ENCODE assay signal across 14 mouse cellular contexts in genomic region chr2:91098156-91098555, GRCm38 (mm10). TPM values are rescaled to one million over a fixed set of nuclear protein-coding genes. Genes with fewer than 3 reads are reported as not detected.
DNase-seq lines count a peak whose midpoint lies in the region; ATAC-seq and TF ChIP-seq lines count a peak whose summit lies in the region.
"Had no signal": no experiment of that assay in that cellular context is flagged by ENCODE, and none has a peak within 500 bp of the region (broad histone marks: within the 10 kb centered on the region; RNA-seq: fewer than 3 reads in every experiment).

No protein-coding gene starts in this region.

- TF ChIP-seq CTCF in liver, adult 2 months (IDR thresholded peaks at IDR 0.05; ENCODE audit: low read depth, low read length): no peak
- no peak for TF ChIP-seq CTCF in bone marrow, adult 2 months (IDR thresholded peaks at IDR 0.05; ENCODE audit: control insufficient read depth, insufficient read depth, low read length)
- no peak for TF ChIP-seq CTCF in liver, embryonic 14.5 days (IDR thresholded peaks at IDR 0.05; ENCODE audit: low read depth)
- TF ChIP-seq CTCF in hindbrain, postnatal 0 days (IDR thresholded peaks at IDR 0.05; ENCODE audit: low read depth): no peak

- 28% methylated on average over 2 of the region's 2 CpGs for WGBS in liver, adult 2 months
- 20% methylated on average over 2 of the region's 2 CpGs for WGBS in bone marrow, adult 2 months
- WGBS in liver, embryonic 14.5 days (ENCODE audit: insufficient replicate concordance): 35% methylated on average over 2 of the region's 2 CpGs
- 78% methylated on average over 2 of the region's 2 CpGs for WGBS in hindbrain, postnatal 0 days

- H3K79me2 ChIP-seq in liver, adult 2 months (ENCODE audit: control insufficient read depth, insufficient read depth, low read length): no peaks in the 10 kb centered on the region

- no peak for TF ChIP-seq POLR2A in liver, adult 2 months (IDR thresholded peaks at IDR 0.05; ENCODE audit: extremely low read depth, insufficient read depth, low read length)
- no peak for TF ChIP-seq POLR2A in bone marrow, adult 2 months (IDR thresholded peaks at IDR 0.05; ENCODE audit: borderline replicate concordance, control insufficient read depth, low read depth, low read length)

- DNase-seq in liver, adult 2 months (ENCODE audit: extremely low read depth, low read depth, low spot score): peak; percentile 23
- DNase-seq in liver: no peak
- no peak for DNase-seq in liver, embryonic 14.5 days (ENCODE audit: low read depth in 3 of 3, low spot score in 3 of 3)
- DNase-seq in kidney, adult 11 months: no peak
- DNase-seq in hindbrain, postnatal 0 days (ENCODE audit: low spot score): no peak
- DNase-seq: gastrocnemius, postnatal 14 days; kidney, postnatal 10 days; layer of hippocampus, postnatal 36 days; midbrain, embryonic 14.5 days had no signal

- 0 out of 2 replicates have a peak overlapping the region, but pooled peaks have one; percentile 10 for H3K9ac ChIP-seq in liver, adult 2 months (ENCODE audit: low read depth, low read length)
- no peak overlapping the region for H3K9ac ChIP-seq in liver, embryonic 14.5 days (replicated peaks)
- H3K9ac ChIP-seq in hindbrain, postnatal 0 days (replicated peaks; ENCODE audit: low read length): no peak overlapping the region
- H3K9ac ChIP-seq: heart, embryonic 15.5 days; limb, embryonic 12.5 days; neural tube, embryonic 13.5 days had no signal

- no peak for ATAC-seq in liver, embryonic 14.5 days (ENCODE audit: insufficient read depth)
- ATAC-seq in hindbrain, postnatal 0 days: no peak

- no peaks in the 10 kb centered on the region for H3K27me3 ChIP-seq in liver, adult 2 months (ENCODE audit: control insufficient read depth, insufficient read depth, low read length)
- no peaks in the 10 kb centered on the region for H3K27me3 ChIP-seq in liver, embryonic 14.5 days (ENCODE audit: control insufficient read depth, insufficient read depth, low read length)
- H3K27me3 ChIP-seq in megakaryocyte, embryonic 14.5 days (replicated peaks): no peaks in the 10 kb centered on the region
- no peaks in the 10 kb centered on the region for H3K27me3 ChIP-seq in hindbrain, postnatal 0 days (ENCODE audit: insufficient read depth, low read length)
- H3K27me3 ChIP-seq: heart, embryonic 15.5 days; limb, embryonic 12.5 days; neural tube, embryonic 13.5 days had no signal

- H3K9me3 ChIP-seq in liver, embryonic 14.5 days (ENCODE audit: control insufficient read depth, low read length): no peaks in the 10 kb centered on the region
- H3K9me3 ChIP-seq in megakaryocyte, embryonic 14.5 days: no peaks in the 10 kb centered on the region
- H3K9me3 ChIP-seq in hindbrain, postnatal 0 days (ENCODE audit: low read length): no peaks in the 10 kb centered on the region
- H3K9me3 ChIP-seq: heart, embryonic 15.5 days; limb, embryonic 12.5 days; neural tube, embryonic 13.5 days had no signal

- H3K27ac ChIP-seq in liver, adult 2 months (replicated peaks; ENCODE audit: insufficient read depth, low read depth, low read length): 0 out of 2 replicates have a peak overlapping the region, but pooled peaks have one; percentile 1
- H3K27ac ChIP-seq in bone marrow, adult 2 months (ENCODE audit: control insufficient read depth, insufficient read depth, low read depth, low read length, poor library complexity): peak overlapping the region; percentile 95
- no peak overlapping the region for H3K27ac ChIP-seq in liver, embryonic 14.5 days
- H3K27ac ChIP-seq in hindbrain, postnatal 0 days: no peak overlapping the region
- H3K27ac ChIP-seq: heart, embryonic 15.5 days; limb, embryonic 12.5 days; neural tube, embryonic 13.5 days had no signal

- H3K4me1 ChIP-seq in liver, adult 2 months (ENCODE audit: control insufficient read depth, insufficient read depth, low read length): no peaks in the 10 kb centered on the region
- H3K4me1 ChIP-seq in bone marrow, adult 2 months (ENCODE audit: control insufficient read depth, insufficient read depth, low read length): peaks cover 3% of the 10 kb centered on the region
- H3K4me1 ChIP-seq in liver, embryonic 14.5 days (replicated peaks; ENCODE audit: control insufficient read depth in 2 of 2, insufficient read depth in 2 of 2, low read length in 1 of 2): peaks cover 0 to 13% of the 10 kb centered on the region in 2 experiments; a peak in 3 of 4 replicates
- peaks cover 85% of the 10 kb centered on the region for H3K4me1 ChIP-seq in megakaryocyte, embryonic 14.5 days
- no peaks in the 10 kb centered on the region for H3K4me1 ChIP-seq in hindbrain, postnatal 0 days (ENCODE audit: insufficient read depth, low read length)
- H3K4me1 ChIP-seq: limb, embryonic 12.5 days; neural tube, embryonic 13.5 days had no signal

- no peak for TF ChIP-seq EP300 in liver, embryonic 14.5 days (IDR thresholded peaks at IDR 0.05; ENCODE audit: low read depth)

- H3K36me3 ChIP-seq in liver, adult 2 months (ENCODE audit: control insufficient read depth, insufficient read depth, low read length): no peaks in the 10 kb centered on the region
- H3K36me3 ChIP-seq in liver, embryonic 14.5 days (replicated peaks; ENCODE audit: control insufficient read depth, insufficient read depth, low read depth): no peaks in the 10 kb centered on the region; the same call in 1 of the 2 replicates
- H3K36me3 ChIP-seq in megakaryocyte, embryonic 14.5 days (replicated peaks; ENCODE audit: low read length): peaks cover 34% of the 10 kb centered on the region
- no peaks in the 10 kb centered on the region for H3K36me3 ChIP-seq in hindbrain, postnatal 0 days (ENCODE audit: insufficient read depth, low read length)
- H3K36me3 ChIP-seq: heart, embryonic 15.5 days; limb, embryonic 12.5 days; neural tube, embryonic 13.5 days had no signal

- H3K4me2 ChIP-seq in liver, embryonic 14.5 days (ENCODE audit: low read depth): peak overlapping the region; percentile 24; the same call in 1 of the 2 replicates
- no peak overlapping the region for H3K4me2 ChIP-seq in hindbrain, postnatal 0 days (ENCODE audit: low read depth, low read length)
- H3K4me2 ChIP-seq: heart, embryonic 15.5 days; limb, embryonic 12.5 days; neural tube, embryonic 13.5 days had no signal

- no peak overlapping the region for H3K4me3 ChIP-seq in liver, adult 2 months (ENCODE audit: insufficient read depth, low read depth, low read length)
- H3K4me3 ChIP-seq in bone marrow, adult 2 months (replicated peaks; ENCODE audit: control insufficient read depth, low read depth, low read length): peak overlapping the region; percentile 78
- peak overlapping the region; percentile 21 to 25 for H3K4me3 ChIP-seq in liver, embryonic 14.5 days (ENCODE audit: insufficient read depth in 1 of 2, low read depth in 2 of 2, low read length in 2 of 2)
- H3K4me3 ChIP-seq in megakaryocyte, embryonic 14.5 days (replicated peaks): peak overlapping the region; percentile 87
- H3K4me3 ChIP-seq in hindbrain, postnatal 0 days (ENCODE audit: low read length): no peak overlapping the region
- H3K4me3 ChIP-seq: heart, embryonic 15.5 days; limb, embryonic 12.5 days; neural tube, embryonic 13.5 days had no signal

RNA-seq across cellular contexts. Expression of gene Spi1, which starts 16.0 kb away (rescaled TPM):
- total RNA-seq in liver, adult 2 months (2014; rRNA removed): 3.7 and 4.8 TPM in 2 replicates
- 9.5 and 16.5 TPM in 2 replicates for polyA plus RNA-seq in liver, adult 2 months (2012; rRNA removed)
- 28.0 and 65.7 TPM in 2 replicates for polyA plus RNA-seq in bone marrow, adult 2 months (2011; ENCODE audit: insufficient read depth, insufficient read length, low replicate concordance, missing spikeins)
- 13.3 and 20.5 TPM in 2 replicates for polyA plus RNA-seq in liver, embryonic 14.5 days (2012; rRNA removed)
- polyA plus RNA-seq in liver, embryonic 14.5 days (2014; fragmentation: Nextera tagmentation; extraction: Ambion mirVana): 12.4 and 15.6 TPM in 2 replicates
- polyA plus RNA-seq in megakaryocyte, embryonic 14.5 days (2012; ENCODE audit: insufficient read depth, low replicate concordance): 24.1 and 123 TPM in 2 replicates
- 3.0 and 8.5 TPM in 2 replicates for total RNA-seq in hindbrain, postnatal 0 days (2014; rRNA removed)
- 4.5 and 4.9 TPM in 2 replicates for polyA plus RNA-seq in hindbrain, postnatal 0 days (2015; fragmentation: Nextera tagmentation; extraction: Ambion mirVana)

RNA-seq across cellular contexts. Expression of gene Mybpc3, which starts 19.8 kb away (rescaled TPM):
- 0.07 TPM in 1 of 2 replicates, not detected in the other for total RNA-seq in liver, adult 2 months (2014; rRNA removed)
- polyA plus RNA-seq in liver, adult 2 months (2012; rRNA removed): 0.01 and 0.04 TPM in 2 replicates
- 0.54 and 1.1 TPM in 2 replicates for polyA plus RNA-seq in bone marrow, adult 2 months (2011; ENCODE audit: insufficient read depth, insufficient read length, low replicate concordance, missing spikeins)
- 0.03 and 0.04 TPM in 2 replicates for polyA plus RNA-seq in liver, embryonic 14.5 days (2012; rRNA removed)
- not detected in 2 replicates for polyA plus RNA-seq in liver, embryonic 14.5 days (2014; fragmentation: Nextera tagmentation; extraction: Ambion mirVana)
- polyA plus RNA-seq in megakaryocyte, embryonic 14.5 days (2012; ENCODE audit: insufficient read depth, low replicate concordance): 0.20 TPM in 1 of 2 replicates, not detected in the other
- total RNA-seq in hindbrain, postnatal 0 days (2014; rRNA removed): 0.25 and 0.37 TPM in 2 replicates
- polyA plus RNA-seq in hindbrain, postnatal 0 days (2015; fragmentation: Nextera tagmentation; extraction: Ambion mirVana): 0.13 and 0.23 TPM in 2 replicates
- polyA plus RNA-seq: midbrain, embryonic 14.5 days had no signal

RNA-seq across cellular contexts. Expression of gene Slc39a13, which starts 27.9 kb away (rescaled TPM):
- 4.3 and 6.8 TPM in 2 replicates for total RNA-seq in liver, adult 2 months (2014; rRNA removed)
- polyA plus RNA-seq in liver, adult 2 months (2012; rRNA removed): 13.1 and 17.5 TPM in 2 replicates
- 6.8 and 15.6 TPM in 2 replicates for polyA plus RNA-seq in bone marrow, adult 2 months (2011; ENCODE audit: insufficient read depth, insufficient read length, low replicate concordance, missing spikeins)
- 11.1 and 11.2 TPM in 2 replicates for polyA plus RNA-seq in liver, embryonic 14.5 days (2012; rRNA removed)
- 8.1 and 8.4 TPM in 2 replicates for polyA plus RNA-seq in liver, embryonic 14.5 days (2014; fragmentation: Nextera tagmentation; extraction: Ambion mirVana)
- polyA plus RNA-seq in megakaryocyte, embryonic 14.5 days (2012; ENCODE audit: insufficient read depth, low replicate concordance): 28.0 and 30.3 TPM in 2 replicates
- 37.1 and 42.7 TPM in 2 replicates for total RNA-seq in hindbrain, postnatal 0 days (2014; rRNA removed)
- 22.6 and 24.4 TPM in 2 replicates for polyA plus RNA-seq in hindbrain, postnatal 0 days (2015; fragmentation: Nextera tagmentation; extraction: Ambion mirVana)

RNA-seq across cellular contexts. Expression of gene Psmc3, which starts 44.3 kb away (rescaled TPM):
- 147 and 190 TPM in 2 replicates for total RNA-seq in liver, adult 2 months (2014; rRNA removed)
- 69.4 and 71.4 TPM in 2 replicates for polyA plus RNA-seq in liver, adult 2 months (2012; rRNA removed)
- 264 and 333 TPM in 2 replicates for polyA plus RNA-seq in bone marrow, adult 2 months (2011; ENCODE audit: insufficient read depth, insufficient read length, low replicate concordance, missing spikeins)
- polyA plus RNA-seq in liver, embryonic 14.5 days (2012; rRNA removed): 77.7 and 126 TPM in 2 replicates
- 174 and 186 TPM in 2 replicates for polyA plus RNA-seq in liver, embryonic 14.5 days (2014; fragmentation: Nextera tagmentation; extraction: Ambion mirVana)
- polyA plus RNA-seq in megakaryocyte, embryonic 14.5 days (2012; ENCODE audit: insufficient read depth, low replicate concordance): 29.3 and 127 TPM in 2 replicates
- 154 and 160 TPM in 2 replicates for total RNA-seq in hindbrain, postnatal 0 days (2014; rRNA removed)
- 249 and 261 TPM in 2 replicates for polyA plus RNA-seq in hindbrain, postnatal 0 days (2015; fragmentation: Nextera tagmentation; extraction: Ambion mirVana)

Comparison
In these comparisons a context has a peak if more than half of its experiments do, and no peak if none do; other contexts are left out.
1. H3K27ac ChIP-seq: peak in liver, adult 2 months (single experiment) and bone marrow, adult 2 months (single experiment); none in liver, embryonic 14.5 days (single experiment) and hindbrain, postnatal 0 days (single experiment).
2. H3K4me3 ChIP-seq: peak in bone marrow, adult 2 months (single experiment), liver, embryonic 14.5 days (2 of 2) and megakaryocyte, embryonic 14.5 days (single experiment); none in liver, adult 2 months (single experiment) and hindbrain, postnatal 0 days (single experiment).